Mouse (Mus musculus) urinary bladder, postnatal 4 days (tissue): Measurements from ENCODE around the gene Gm49395.

Experiments
- DNase-seq, 2 experiments: peaks; one replicate each; pipeline ENCODE4 v3.0.0; 2021 to 2022; ENCODE audit warnings: low spot score in 2 of 2

Gene Gm49395

DNA sequence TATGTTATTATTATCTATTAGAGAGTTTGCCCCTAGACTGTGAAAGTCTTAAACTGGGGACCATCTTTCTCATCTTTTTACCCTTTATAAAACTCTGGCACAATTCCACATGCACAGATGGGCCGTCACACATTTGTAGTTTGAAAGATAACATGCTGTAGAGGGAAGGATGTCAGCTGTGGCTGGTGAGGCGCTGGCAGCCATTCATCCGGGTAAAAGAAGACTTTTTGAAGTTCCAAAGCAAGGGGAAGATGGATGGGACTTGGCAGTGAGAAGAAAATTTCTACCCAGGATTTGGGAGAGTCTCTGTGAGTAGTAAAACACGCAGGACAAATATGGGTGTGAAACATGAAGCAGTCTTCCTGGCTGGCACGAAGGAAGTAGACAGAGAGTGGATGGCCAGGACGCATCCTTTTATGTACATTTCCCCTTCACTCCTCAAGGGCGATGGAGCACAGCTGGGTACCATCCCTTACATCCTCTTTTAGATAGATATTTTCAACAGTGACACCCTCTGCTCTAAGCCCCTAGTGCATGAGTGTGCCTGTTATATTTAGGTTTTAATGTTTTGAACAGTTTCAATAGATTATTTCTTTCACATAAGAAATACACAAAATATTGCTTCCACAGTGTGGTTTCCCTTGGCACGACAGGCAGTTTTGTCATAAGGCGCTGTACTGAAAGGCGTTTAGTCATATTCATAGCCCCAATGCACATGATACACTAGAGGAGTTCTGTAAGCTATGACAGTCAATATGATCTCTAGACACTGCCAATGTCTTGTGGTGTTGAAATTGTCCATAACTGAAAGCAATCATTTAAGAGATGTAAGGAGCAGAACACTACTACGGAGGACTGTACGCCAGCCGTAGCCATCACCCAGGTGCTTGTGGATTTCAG is 50.8 kb downstream of the Gm49395 start:
- DNase-seq, result no peak

GRCm38 (mm10) chr13:115042652-115043051 is 59.1 kb downstream of the Gm49395 start:
- DNase-seq, result no peak

DNA sequence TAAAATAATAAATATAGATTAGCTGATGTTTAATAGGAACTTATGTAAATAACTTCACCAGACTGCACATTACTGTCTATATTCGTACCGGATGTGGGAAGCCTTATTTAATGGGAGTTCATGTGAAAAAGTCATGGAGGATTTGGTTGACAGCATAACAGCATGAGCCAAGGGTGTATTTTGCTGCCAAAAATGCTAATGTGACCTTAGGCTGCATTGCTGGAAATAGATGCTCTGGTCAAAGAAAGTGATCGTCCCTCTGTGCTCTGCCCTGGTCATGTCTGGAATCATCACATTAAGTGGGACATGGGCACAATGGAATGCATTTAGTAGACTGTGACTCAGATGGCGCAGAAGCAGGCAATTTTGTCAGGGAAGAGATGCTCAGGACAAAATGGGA is 64.4 kb downstream of the Gm49395 start:
- no peak for DNase-seq

DNA sequence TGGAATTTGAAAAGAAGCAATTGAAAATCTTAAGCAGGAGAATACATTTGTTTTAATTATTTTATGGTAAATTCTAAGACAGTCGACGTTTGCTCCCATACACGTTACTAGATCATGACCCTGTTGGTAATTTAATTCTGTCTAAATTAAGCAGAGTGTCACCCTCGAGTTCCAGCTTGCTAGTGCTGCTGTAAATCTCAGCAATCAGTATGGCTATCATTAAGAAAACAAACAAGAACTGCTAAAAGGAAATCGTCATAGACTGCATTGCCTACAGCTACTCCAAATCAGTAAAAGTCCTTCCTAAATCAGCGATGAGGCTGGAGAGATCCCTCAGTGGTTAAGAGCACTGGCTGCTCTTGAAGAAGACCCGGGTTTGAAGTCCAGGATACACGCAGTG is 66.3 kb downstream of the Gm49395 start:
- DNase-seq, result no peak

- no peak for DNase-seq
Measured at GRCm38 (mm10) chr13:115033135-115033534, 68.6 kb downstream of the Gm49395 start.

DNA sequence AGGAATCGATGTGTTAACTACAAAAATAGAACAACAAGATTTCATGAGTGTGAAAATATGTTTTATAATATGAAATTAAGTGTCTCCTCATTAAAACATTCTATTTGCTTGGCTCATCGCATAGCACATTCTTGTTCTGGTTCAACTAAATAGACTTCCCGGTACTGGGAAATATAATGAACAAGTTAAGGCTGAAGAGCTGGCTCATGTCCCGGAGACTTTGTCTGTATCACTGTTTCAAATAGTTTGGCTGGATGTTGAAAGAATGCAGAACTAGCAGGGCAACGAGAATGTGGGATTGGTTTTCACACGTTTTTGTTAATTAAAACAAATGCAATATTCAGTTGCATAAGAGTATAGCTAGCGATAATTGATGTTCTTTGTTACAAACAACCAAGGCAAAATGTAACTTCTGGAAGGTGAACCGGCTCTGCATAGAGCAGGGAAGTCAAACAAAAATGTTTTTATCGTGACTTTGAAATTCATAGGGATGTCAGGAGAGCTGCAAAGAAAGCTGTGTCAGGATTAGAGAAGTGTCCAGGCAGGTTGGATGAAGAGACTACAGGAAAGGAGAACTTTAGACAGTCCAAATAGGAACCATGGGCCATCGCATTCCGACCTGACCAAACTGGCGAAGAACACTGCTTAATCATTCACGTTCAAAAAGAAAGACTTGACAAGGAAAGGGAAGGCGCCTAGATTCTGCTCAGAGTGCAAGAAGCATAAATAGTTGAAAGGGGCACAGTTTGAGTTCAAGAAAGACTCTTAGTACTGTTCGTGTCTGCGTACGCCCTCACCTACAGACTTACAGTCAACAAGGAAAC is 70.3 kb downstream of the Gm49395 start:
- no peak for DNase-seq

DNA sequence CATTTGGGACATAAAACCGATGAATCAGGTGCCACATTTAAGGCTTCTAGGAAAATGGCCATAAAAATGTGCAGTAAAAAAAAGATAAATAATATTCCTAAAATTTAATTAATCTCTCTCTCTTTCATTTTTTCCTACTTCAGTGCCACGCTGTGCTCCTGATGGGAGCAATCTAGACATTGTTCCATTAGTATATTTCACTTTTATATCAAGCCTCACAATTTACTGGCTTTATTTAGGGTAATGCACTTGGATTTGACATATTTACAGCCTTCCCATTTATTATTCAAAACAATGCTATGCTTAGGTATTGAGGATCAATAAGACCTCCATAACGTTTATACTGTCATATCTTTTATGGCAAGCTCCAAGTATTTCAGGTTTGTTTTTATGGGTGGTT is 76.3 kb downstream of the Gm49395 start:
- no peak for DNase-seq

- no peak for DNase-seq
Measured at GRCm38 (mm10) chr13:115022117-115022787, 79.5 kb downstream of the Gm49395 start.

DNA sequence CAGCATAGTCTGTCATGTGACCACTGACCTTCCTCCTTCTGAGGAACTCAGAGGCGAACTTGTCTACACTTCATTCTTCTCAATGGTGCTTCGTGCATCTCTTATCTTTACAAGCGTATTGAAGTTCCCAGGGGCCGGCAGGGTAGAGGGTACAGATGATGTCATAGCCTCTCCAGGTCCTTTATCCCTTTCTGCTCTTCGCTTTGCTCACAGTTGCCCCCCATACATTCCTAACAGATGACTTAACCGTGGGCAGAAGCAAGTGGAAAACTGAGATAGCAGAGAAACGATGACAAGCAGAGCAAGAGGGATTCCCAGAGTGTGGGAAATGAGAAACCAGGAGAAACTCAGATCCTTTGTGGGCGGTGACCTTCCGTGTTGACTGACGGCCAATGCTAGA is 80.3 kb downstream of the Gm49395 start:
- no peak for DNase-seq

- DNase-seq, result no peak
Measured at GRCm38 (mm10) chr13:115020727-115021126, 81.0 kb downstream of the Gm49395 start.

DNA sequence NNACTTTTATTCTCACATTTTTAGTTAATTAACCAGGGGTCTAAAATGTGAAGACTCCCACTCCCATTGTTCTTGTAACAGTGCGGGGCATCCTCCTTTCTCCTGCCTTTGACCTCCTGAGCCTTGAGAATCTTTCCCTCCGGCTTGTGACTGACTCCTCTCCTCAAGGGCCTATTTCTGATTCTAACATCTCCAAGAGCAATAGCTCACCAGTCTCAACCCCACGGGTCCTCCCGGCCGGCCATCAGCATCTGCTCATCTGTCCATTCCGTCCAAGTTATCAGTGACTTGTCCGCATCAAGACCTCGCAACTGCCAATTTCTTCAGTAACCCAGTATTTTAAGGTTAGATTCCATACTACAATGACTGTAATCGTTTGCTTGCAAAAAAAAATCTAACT is 84.2 kb downstream of the Gm49395 start:
- no peak for DNase-seq

DNA sequence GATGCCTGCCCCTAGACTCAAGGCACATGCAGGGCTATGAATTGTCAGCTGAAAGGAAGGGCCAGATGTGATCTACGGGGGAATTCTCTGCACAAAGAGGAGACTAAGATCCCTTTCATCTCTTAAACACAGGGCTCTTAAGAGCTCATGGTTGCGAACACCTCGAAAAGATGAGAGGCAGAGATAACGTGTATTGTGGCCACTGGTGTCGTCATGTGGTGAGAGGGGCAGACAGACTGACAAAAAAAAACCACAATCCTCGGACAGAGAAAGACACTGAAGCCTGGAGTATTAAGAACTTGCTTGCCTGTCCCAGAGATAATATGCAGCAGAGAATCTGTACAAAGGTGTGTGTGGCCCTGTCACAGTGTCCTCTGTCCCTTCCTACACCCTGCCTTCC is 90.2 kb downstream of the Gm49395 start:
- DNase-seq, result no peak

GRCm38 (mm10) chr13:115006213-115006835 is 95.4 kb downstream of the Gm49395 start:
- no peak for DNase-seq

GRCm38 (mm10) chr13:115005342-115005741 is 96.4 kb downstream of the Gm49395 start:
- DNase-seq, result no peak

DNA sequence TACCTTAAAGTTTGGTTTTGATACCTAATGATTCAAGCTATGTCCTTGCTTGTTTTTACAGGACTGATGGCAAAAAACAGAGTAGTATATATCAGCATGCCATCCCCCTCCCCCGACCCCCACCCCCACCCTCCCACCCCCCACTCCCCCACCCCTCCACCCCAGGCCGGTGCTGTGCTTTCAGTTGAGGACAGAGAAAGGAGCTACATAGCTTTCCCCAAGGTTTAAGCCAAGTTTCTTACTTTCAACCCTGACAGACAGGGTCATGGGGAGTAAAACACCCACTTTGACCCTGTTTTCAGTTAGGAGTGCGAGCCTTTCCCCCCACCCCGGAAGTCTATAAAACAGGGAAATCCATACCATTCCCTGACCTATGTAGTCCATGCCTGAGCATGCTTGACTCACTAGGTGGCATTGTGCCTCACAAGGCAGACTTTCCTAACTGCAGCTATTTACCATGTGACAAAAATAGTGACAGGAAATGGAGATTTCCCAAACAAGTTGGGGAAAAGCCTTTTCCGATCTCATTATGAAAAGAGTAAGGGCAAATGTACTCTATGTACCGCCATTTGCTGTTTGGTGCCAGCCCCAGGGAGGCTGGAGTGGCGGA is 98.2 kb downstream of the Gm49395 start:
- no peak for DNase-seq

- no peak for DNase-seq
Measured at GRCm38 (mm10) chr13:115002837-115003236, 98.9 kb downstream of the Gm49395 start.

- DNase-seq, result no peak
Measured at GRCm38 (mm10) chr13:115002155-115002554, 99.6 kb downstream of the Gm49395 start.

GRCm38 (mm10) chr13:114999582-114999981 is 102.1 kb downstream of the Gm49395 start:
- no peak for DNase-seq

- DNase-seq, result no peak
Measured at GRCm38 (mm10) chr13:114998100-114998499, 103.6 kb downstream of the Gm49395 start.

DNA sequence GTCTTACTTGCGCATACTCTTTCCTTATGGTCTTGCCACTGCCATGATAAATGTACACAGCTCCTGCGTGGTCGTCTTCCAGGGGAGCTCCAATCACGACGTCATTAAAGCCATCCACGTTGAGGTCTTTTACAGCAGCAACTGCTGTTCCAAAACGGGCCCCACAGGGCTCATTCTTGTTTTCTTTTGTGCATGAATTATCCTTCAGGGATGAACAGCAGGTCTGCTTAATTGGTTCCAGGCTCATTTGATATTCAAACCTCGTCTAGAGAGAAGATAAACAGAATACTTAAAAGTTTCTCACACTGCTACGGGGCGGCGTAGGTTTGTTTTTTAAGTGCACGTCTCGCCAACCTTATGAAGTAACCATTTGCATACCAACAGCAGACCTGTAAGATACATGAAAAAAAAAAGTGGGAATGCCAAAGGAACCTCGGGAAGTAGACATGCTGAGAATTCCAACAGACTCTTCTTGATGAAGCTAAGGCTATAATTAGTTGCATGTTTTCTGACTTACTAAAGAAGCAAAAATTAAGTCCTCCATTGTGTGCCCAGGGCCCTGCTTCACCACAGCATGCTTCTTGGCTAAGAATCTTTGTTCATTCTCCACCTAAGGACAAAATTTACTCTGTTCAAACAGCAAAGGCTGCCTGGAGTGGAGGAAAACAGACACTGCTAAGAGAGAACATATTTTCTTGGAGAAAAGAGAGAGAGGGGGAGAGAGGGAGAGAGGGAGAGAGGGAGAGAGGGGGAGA is 109.3 kb downstream of the Gm49395 start:
- no peak for DNase-seq

GRCm38 (mm10) chr13:114987668-114988067 is 114.1 kb downstream of the Gm49395 start:
- DNase-seq, result no peak
